Mouse (Mus musculus): ENCODE results near the gene Itgb8.
A peak's percentile ranks its signal among the peaks of the same experiment; 100 is the strongest.

Gene Itgb8

DNA sequence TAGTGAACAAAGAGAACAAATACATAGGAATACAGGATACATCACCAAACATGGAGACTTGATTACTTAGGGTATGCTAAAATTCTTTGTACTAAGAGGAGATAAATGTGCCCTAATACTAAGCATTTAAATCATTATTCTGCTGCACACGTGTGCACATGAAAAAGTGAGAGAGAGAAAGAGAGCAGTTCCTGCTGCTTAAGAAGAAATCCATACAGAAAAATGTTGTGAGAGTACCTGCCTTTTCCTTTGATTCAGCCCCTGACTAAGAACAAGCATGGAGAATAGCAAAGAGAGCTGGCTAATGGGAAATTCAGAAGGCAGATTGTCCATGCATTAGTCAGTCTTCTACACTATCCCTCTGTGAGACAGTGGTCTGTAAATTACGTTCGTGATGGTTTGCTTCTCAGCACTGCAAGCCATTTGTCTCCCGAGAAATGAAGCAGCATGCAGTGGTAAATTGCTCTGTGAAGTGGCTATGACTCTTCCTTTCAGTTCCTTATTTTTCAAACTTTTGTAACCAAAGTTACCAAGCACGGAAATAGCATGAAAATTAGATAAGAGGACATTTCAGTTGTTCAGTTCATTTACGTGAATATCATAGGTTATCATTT is 125.0 kb downstream of the Itgb8 start:
- DNase-seq, result no peak

DNA sequence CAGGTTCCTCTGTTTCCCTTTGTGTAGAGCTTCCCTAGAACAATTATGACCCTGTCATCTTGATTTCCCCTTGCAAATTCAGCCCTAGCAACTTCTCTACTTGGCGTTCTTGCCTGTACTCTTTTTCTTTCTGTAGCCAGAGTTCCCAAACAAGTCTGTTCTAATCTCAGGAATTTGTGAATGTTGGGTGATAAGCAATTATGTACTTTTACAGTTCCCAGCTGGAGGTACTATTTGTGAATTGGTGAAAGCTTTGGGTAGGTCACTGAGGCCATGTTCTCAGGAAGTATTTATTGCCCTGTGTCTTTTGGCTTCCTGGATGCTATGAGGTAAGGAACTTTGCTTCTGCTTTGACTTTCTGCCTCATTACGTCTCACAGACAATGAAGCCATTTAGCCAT is 128.5 kb downstream of the Itgb8 start:
- peak in 1 of 2 experiments; percentile 27 for DNase-seq

All from kidney, postnatal 36 days (tissue).